Mouse (Mus musculus) heart, postnatal 0 days (tissue): Measurements from ENCODE around the gene Fam120a.

Experiments
- CTCF ChIP-seq: IDR thresholded peaks from 2 replicates; pipeline ENCODE4 v1.5.1; 2016; ENCODE audit warnings: antibody characterized with exemption, control low read depth, low read depth
- EP300 ChIP-seq: IDR thresholded peaks from 2 replicates; pipeline ENCODE4 v1.6.1; 2016; ENCODE audit warnings: antibody characterized with exemption, low read depth

GRCm38 (mm10) chr13:48838284-48838683 is 129.5 kb downstream of the Fam120a start:
- TF ChIP-seq CTCF (no peak), EP300 (no peak)
